Mouse (Mus musculus): ENCODE results near the gene Bspry.

The Bspry gene

DNA sequence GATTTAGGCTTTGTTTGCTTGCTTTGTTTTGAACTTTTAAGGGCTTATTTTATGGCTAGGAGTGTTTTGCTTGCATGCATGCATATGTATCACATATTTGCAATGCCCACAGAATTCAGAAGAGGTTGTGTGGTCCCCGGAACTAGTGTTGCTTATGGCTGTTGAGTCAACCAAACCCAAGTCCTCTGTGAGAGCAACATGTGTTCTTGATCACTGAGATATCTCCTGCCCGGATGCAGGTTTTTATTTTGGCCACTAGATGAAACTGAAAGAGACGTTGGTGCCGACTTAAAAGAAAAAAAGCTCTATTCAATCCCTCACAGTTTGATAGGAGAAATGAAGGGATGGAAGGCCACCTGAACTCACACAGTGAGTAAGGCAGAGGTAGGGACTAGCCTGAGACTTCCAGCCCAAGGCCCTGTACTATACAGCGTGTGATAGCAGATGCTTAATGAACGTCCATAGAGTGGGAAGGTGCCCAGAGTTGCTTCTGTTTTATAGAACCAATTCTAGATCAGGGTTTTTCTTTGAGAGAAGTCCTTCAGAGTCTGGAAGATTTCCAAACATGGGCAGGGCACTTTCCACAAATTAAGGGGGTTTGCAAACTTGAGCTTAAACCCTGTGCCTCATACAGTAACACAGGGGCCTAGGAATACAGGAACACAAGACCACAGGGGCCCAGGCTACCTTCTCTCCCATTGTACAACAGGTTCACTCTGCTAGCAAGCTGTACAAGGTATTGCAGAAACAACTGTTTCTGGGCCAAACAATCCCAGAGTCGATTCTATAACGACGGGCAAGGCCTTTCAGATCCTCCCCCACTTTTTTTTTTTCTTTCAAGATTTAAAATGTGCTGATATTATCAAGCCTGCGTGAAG, 37.9 kb downstream of the Bspry start:
- DNase-seq, result no peak

GRCm38 (mm10) chr4:62518416-62519121, 38.7 kb downstream of the Bspry start:
- DNase-seq, result peak; percentile 60

DNA sequence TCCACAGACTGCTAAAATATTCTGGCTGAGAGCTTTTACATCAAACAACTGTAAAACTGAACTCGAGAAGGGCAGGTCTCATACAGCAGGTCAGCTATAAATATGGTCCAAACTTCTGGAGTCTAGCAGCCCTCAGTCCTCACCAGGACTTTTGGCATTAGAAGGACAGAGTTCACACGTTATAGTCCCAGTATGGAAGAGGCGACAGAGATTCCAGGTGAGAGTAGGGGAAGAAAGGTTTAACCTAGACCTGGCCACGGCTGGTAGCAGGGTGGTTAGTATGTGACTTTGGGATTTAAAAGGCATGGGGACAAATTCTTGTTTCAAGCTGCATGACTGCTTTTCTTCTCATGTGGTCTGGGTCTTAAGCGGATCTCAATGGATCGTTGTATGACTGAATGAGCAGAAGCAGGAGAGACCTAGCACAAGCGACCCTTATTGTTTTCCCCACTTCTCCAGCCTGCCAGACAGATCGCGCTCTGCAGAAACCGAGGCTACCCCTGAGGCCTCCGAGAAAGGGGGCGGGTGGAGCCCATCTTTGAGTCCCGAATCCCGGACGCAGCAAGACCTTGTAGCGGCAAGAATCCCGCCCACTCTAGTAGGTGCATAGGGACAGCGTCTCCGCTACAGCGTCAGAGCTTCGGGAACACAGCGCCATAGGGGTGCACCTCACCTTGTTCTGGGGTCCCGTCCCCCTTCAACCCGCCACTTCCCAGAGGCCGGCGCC, 39.4 kb downstream of the Bspry start:
- DNase-seq, result no peak

GRCm38 (mm10) chr4:62519849-62520233, 40.0 kb downstream of the Bspry start, which contains the start of gene Alad:
Gene Alad, minus strand, starts transcription at chr4:62519918.
- peak; percentile 91 for DNase-seq

DNA sequence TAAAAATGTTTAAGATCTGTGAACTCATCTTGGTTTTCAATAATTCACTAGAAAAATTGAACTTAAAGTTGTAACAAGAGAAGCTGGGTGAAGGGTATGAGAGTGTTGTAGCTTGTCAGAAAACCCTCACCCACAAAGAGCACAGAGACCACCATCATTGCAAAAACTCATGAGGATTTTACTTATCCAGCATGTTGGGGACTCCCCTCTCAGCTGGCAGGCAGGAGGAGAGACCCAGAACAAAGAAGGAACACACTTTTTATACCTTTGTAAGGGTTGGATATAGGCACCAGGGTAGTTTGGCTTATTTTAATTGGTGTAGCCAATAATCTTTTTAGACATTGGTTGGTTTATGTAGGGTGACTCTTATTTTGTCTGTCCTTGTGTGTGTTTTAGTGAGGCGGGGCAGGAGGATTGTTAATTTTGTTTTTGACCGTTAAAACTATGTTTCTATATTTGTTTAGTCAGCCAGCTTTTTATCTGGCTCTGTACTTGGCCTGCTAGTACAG, 41.1 kb downstream of the Bspry start:
- no peak for DNase-seq

- peak; percentile 98 for DNase-seq
Measured at GRCm38 (mm10) chr4:62524651-62525488, 45.0 kb downstream of the Bspry start, which contains the start of the genes Pole3 and 4933430I17Rik. Gene Pole3, minus strand, starts transcription at chr4:62525068. Gene 4933430I17Rik, plus strand, starts transcription at chr4:62525369.

DNA sequence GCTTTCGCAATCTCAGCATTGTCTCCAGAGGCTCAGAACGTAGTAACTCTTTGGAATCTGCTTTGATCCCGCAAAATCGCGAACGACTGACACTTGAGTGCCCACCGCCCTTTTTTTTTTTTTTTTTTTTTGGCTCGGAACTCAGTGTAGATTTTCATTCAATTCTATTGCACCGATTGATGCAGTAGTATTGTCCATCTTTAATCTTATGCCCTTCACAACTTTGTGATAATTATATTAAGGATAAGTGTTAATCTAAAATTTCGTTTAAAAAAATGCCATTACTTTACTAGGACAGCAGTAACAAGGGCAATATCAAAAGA, 45.6 kb downstream of the Bspry start:
- DNase-seq, result no peak

GRCm38 (mm10) chr4:62526256-62526655, 46.4 kb downstream of the Bspry start:
- no peak for DNase-seq

- no peak for DNase-seq
Measured at GRCm38 (mm10) chr4:62527655-62528054, 47.8 kb downstream of the Bspry start.

- no peak for DNase-seq
Measured at GRCm38 (mm10) chr4:62533729-62534128, 53.9 kb downstream of the Bspry start.

GRCm38 (mm10) chr4:62541802-62542201, 61.9 kb downstream of the Bspry start:
- no peak for DNase-seq

DNA sequence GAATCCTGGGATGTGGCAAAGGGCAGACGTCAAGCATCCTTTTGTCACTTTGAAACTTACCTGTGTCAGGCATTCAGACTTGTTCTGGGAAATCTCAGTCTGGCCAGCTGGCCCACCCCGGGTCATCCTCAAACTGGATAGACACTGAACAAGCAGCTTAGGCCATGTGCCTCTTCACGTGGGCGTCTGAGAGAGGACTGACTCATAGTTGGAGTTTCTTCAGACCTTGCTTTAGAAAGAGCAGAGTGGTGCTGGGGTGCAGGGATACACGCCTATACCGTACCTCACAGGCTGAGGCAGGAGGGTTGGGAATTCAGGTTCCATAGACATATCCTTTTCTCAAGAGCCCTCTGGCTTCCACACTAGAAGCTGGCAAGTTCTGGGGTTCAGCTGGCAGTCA, 63.9 kb downstream of the Bspry start:
- DNase-seq, result no peak

DNA sequence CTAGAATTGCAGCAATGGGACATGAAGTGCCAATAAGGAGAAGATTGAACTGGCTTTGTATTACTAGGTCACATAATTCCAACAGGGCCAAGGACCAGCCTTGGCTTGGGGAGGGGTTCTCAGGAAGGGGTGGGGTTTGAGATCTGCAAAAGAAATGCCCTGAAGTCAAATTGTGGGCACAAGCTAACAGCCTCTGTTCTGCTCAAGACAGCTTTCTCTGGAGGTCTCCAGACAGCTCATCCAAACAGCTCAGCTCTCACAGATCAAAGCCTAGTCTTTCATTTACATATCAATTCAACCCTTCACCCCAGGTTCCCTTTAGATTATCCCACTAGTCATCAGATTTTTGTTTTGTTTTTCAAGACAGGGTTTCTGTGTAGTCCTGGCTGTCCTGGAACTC, 64.9 kb downstream of the Bspry start:
- no peak for DNase-seq

All from lung, postnatal 36 days (tissue).